Mouse (Mus musculus) megakaryocyte-erythroid progenitor cell, adult 5-6 weeks (primary cell): ENCODE results near the gene Tgfbr3l. TPM values are rescaled to one million over a fixed set of nuclear protein-coding genes. Genes with fewer than 3 reads are reported as not detected.
"Not testable (repeated sequence)": the region's sequence is repeated elsewhere in the genome, so short reads cannot be mapped to it uniquely, and the experiment has no call there.

Source experiments
- ATAC-seq: replicated peaks from 2 replicates; pipeline ENCODE4 v1.8.0; 2016; ENCODE audit warnings: mild to moderate bottlenecking, inconsistent platforms; ENCODE audit not compliant: severe bottlenecking, poor library complexity, low FRiP score, low TSS enrichment
- total RNA-seq, 2 experiments: library from RNA; stranded (forward) in 1 of 2; stranded (reverse) in 1 of 2; fragments of 200-1000, 215-1000 nt in 1 of 2; fragments of >200 nt in 1 of 2; fragmentation: Nextera tagmentation in 1 of 2; gene quantifications; 2 replicates each; pipeline ENCODE4 v1.2.3; 2014 to 2017

Tgfbr3l gene
- total RNA-seq, 2 experiments from 2014 or later, result 4.1 to 16.7 TPM

GRCm38 (mm10) chr8:4230612-4231351 lies 17.2 kb upstream of the Tgfbr3l start:
- peak; percentile 71 for ATAC-seq

DNA sequence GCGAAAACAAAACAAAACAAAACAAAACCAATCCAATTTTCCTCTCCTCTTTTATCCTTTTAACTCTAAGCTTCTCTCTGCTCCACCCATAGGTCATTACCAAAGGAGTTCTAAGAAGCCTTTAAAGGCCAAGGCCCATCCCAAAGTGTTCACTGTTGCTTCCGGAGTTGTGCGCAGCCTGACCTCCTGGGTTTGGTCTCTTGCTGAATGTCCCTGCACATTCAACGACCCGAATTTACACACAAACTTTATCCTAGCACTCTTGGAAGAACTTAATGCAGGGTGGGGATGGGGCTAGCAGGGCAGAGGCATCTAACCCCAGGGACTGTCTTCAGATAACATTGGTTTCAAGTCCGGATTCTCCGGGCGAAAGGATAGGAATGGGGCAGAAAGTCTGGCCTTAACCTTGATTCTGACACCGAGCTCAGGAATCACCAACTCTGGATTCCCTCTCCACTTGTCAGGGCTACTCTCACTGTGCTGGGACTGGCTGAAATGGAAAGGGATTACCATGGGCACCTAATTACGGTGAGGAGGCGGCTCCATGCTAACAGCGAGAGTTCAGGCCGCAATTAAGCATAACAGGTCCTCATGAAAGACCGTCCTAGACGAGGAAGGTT lies 10.1 kb upstream of the Tgfbr3l start:
- peak; percentile 9 for ATAC-seq

DNA sequence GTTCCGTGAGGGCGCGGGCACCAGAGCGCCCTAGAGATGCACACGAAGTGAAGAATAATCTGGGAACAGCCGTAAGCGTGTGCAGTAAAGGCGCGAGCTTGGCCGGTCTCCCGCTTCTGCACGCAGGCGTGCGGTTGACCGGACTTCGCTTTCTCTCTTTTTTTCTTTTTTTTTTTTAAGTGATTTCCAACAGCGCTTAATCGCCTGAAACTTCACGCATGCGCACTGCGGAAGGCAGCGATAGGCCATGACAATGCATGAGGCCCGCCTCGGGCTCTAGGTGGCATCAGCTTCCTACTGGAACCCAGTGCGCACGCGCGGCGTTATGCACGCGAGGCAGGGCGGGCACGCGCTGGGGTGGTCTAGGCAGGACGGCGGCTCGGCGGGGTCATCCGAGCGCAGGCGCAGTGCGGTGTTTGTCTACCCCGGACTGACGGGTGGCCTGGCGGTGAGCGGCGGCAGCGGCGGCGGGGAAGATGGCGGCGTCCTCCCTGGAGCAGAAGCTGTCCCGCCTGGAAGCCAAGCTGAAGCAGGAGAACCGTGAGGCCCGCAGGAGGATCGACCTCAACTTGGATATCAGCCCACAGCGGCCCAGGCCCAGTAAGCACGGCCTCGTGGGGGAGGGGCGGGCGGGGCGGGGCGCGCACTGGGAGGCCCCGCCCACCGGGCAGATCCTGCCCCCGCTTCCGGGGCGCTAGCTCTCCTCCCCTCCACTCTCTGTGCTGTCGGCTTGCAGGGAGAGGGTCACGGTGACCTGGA lies 9.4 kb upstream of the Tgfbr3l start, which contains the start of the genes Map2k7 and Gm49320:
TSS of gene Map2k7 (plus strand) at position 307 of the 759 bp plus-strand sequence.
TSS of gene Gm49320 (plus strand) at position 432 of the 759 bp plus-strand sequence.
- peak; percentile 83 for ATAC-seq

GRCm38 (mm10) chr8:4239193-4239890 lies 8.7 kb upstream of the Tgfbr3l start:
- ATAC-seq, result peak; percentile 61

DNA sequence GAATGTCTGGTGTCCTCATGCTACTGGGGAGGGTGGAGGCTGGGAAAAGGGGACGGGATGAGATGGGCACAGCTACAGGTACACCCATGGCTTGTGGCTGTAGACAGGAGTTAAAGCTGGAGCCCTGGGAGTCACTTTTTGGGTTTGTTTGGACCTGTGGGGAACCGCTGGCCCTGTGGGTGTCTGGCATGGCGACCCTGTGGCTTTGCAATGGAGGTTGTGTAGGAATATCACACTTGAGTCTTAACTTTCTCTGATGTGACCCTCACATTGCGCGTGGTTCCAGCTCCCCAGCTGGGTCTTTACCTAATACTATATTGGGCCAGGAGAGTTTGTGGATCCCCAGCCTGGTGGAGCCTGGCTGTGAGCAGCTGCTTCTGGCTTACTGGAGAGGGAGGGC lies 3.0 kb upstream of the Tgfbr3l start:
- no peak for ATAC-seq

- ATAC-seq, result no peak
These were observed 2.3 kb upstream of the Tgfbr3l start for GRCm38 (mm10) chr8:4245737-4246136.

DNA sequence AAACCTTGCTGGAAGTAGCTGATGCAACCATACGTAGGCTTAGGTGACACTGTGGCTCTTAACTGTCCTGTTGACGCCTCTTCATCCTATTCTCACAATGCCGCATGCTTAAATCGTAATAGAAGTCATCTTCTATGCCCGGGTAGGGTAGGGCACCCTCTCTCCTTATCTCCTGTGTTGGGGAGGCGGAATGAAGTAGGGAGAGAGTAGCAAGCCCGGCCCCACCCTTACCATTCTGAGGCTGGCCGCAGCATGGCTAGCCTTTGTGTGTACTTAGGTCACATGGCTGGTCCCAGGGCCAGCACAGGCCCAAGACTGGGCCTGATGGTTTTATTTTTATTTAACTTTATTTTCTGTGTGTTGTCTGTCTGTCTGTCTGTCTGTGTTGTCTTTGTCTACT lies 773 bp upstream of the Tgfbr3l start:
- no peak for ATAC-seq

- no peak for ATAC-seq
These were observed 1.2 kb downstream of the Tgfbr3l start for GRCm38 (mm10) chr8:4249213-4249612.

- ATAC-seq, result peak; percentile 66
These were observed 2.4 kb downstream of the Tgfbr3l start for GRCm38 (mm10) chr8:4250306-4250970.

DNA sequence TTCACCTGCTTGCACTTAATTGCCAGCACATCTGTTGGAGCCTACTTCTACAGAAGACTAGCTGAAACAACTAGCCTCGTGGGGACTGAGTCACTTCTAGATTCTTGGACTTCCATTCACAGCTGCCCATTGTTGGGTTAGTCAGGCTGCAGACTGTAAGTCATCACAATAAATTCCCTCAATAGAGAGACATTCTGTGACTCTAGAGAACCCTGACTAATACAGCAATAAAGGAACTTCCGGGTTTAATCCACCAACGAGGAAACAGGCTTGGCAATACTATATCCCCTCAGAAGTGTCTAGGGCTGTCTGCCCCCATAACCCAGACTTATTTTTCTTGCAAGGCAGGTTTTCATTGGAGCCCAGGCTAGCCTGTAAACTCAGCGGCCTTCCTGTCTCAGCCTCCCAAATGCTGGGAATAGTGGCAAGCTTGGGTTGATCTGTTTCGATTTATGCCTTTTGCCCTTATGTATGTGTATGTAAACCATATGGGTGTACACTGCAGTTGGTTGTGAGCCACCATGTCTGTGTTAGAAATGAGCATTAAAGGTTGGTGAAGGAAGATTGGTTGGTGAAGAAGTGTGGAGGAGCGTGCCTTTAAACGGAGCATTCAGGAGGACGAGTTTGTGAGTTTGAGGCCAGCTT lies 4.2 kb downstream of the Tgfbr3l start:
- no peak for ATAC-seq

GRCm38 (mm10) chr8:4252934-4253841 lies 5.2 kb downstream of the Tgfbr3l start, which contains the start of gene Snapc2:
Gene Snapc2, plus strand, starts transcription at chr8:4253080.
- ATAC-seq, result peak; percentile 81

DNA sequence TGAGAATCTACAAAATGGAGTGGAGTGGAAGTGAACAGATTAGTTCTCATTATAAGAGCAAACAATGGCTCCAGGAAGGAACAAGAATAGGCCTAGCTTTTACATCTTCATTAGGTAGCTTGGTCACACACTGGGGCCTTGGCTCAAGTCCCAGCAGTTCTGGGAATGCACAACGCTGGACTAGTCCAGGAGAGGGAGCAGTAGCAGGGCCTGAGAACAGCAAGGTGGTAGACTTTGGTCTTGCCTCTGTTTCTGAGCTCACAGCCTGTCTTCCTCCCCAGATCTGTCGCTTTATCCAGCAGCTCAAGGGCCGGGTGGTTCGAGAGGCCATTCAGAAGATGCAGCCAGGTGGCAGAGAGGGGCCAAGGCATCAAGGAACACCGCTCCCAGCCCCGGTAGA lies 6.0 kb downstream of the Tgfbr3l start:
- no peak for ATAC-seq

GRCm38 (mm10) chr8:4255471-4255870 lies 7.5 kb downstream of the Tgfbr3l start:
- not testable (repeated sequence) for ATAC-seq

- no peak for ATAC-seq
These were observed 8.9 kb downstream of the Tgfbr3l start for GRCm38 (mm10) chr8:4256911-4257310.

DNA sequence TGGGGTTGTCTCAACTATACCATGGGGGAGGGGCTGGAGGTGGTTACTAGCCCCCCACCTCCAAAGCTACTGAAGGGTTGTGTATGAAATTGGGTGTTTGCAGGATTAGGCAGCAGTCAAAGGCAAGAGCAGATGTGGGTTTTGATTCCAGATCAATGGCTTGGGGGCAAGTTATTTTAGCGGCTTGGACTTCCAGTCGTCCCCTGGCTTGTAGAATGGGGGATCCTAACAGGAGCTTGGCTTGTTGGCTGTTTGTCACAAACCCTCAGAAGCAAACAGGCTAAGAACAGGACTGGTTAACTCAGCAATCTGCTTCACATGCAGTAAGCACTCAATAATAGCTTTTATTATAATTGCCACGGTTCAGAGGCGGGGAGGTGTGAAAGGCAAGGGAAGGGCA lies 9.3 kb downstream of the Tgfbr3l start:
- ATAC-seq, result no peak

DNA sequence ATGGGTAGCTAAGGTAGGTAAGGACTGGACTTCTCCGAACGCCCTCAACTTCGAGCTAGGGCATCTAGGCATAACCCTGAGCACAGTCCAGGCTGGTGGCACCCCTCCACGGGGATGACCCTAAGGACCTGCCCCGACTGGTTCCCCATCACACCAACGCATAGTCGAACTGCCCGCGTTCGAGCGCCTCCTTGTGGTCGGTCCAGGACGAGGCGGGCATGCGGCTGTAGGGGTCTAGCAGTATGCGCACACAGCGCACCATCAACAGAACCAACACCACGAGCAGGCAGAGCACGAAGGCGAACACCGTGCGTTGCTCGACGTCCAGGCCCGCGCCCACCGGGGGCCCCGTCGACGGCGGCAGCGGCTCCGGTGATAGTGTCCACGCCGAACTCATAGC lies 10.2 kb downstream of the Tgfbr3l start:
- ATAC-seq, result peak; percentile 72

DNA sequence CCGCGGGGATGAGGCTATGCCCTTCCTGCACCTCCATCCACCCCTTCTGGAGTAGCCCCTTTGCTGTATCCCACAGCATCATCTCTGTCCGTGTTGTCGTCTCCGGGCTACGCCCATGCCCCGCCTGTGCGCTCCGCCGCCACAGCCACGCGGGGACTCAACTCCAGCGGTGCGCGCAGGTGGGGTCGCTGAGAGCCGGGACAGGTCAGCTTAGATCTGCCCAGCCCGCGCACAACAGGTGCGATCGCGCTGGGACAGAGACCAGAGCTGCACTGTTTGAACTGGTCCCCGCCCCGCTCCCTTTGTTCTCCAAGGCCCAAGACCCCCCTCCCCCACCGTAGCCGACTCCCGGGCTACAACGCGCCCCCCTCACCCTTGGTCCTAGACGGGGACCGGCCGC lies 10.7 kb downstream of the Tgfbr3l start:
- peak; percentile 20; the same call in 1 of the 2 replicates for ATAC-seq
